Comparison of ENCODE assay signal across 8 mouse cellular contexts in genomic region chr5:122731321-122731720, GRCm38 (mm10). TPM values are rescaled to one million over a fixed set of nuclear protein-coding genes. Genes with fewer than 3 reads are reported as not detected.
DNase-seq lines count a peak whose midpoint lies in the region; ATAC-seq and TF ChIP-seq lines count a peak whose summit lies in the region.

No protein-coding gene starts in this region.

- H3K4me3 ChIP-seq in heart, embryonic 11.5 days (ENCODE audit: low read depth, low read length) = no peak overlapping the region
- H3K4me3 ChIP-seq in liver, postnatal 0 days (ENCODE audit: low read depth, low read length) = no peak overlapping the region

- peaks cover 15% of the 10 kb centered on the region for H3K4me1 ChIP-seq in heart, embryonic 11.5 days (ENCODE audit: control insufficient read depth, insufficient read depth, low read length)
- peaks cover 17% of the 10 kb centered on the region for H3K4me1 ChIP-seq in liver, postnatal 0 days (ENCODE audit: insufficient read depth)

- H3K9ac ChIP-seq in heart, embryonic 11.5 days (ENCODE audit: low read depth, low read length) = no peak overlapping the region
- H3K9ac ChIP-seq in liver, postnatal 0 days (replicated peaks) = no peak overlapping the region

- no peak for ATAC-seq in heart, embryonic 11.5 days (replicated peaks; ENCODE audit: insufficient number of reproducible peaks, low FRiP score, low TSS enrichment)
- no peak for ATAC-seq in liver, postnatal 0 days

- peak; percentile 81 for DNase-seq in 416B (ENCODE audit: low read depth)
- peak; percentile 50 for DNase-seq in Muller cell, postnatal 12 days (ENCODE audit: inconsistent ontology term)
- peak; percentile 71 for DNase-seq in embryo, embryonic 10 days (ENCODE audit: low spot score)
- peak; percentile 74 to 78 for DNase-seq in kidney, postnatal 4 days
- peak; percentile 84 for DNase-seq in liver, postnatal 0 days
- DNase-seq in right cerebral cortex, adult 18-20 months = peak; percentile 49
- DNase-seq in urinary bladder, postnatal 25 days (ENCODE audit: low spot score) = peak; percentile 60

- TF ChIP-seq EP300 in liver, postnatal 0 days (IDR thresholded peaks at IDR 0.05; ENCODE audit: low read depth) = no peak

- no peaks in the 10 kb centered on the region for H3K9me3 ChIP-seq in heart, embryonic 11.5 days (replicated peaks; ENCODE audit: control insufficient read depth, low read length)
- no peaks in the 10 kb centered on the region for H3K9me3 ChIP-seq in liver, postnatal 0 days (ENCODE audit: low read length)

- TF ChIP-seq CTCF in liver, postnatal 0 days (IDR thresholded peaks at IDR 0.05; ENCODE audit: low read depth) = peak; percentile 95

- 66% methylated on average over 8 of the region's 8 CpGs for WGBS in heart, embryonic 11.5 days (ENCODE audit: insufficient replicate concordance)
- WGBS in liver, postnatal 0 days (ENCODE audit: insufficient replicate concordance) = 43% methylated on average over 8 of the region's 8 CpGs

- no peaks in the 10 kb centered on the region for H3K27me3 ChIP-seq in heart, embryonic 11.5 days (ENCODE audit: control insufficient read depth, insufficient read depth, low read length)
- no peaks in the 10 kb centered on the region for H3K27me3 ChIP-seq in liver, postnatal 0 days (ENCODE audit: insufficient read depth, low read length)

- H3K36me3 ChIP-seq in heart, embryonic 11.5 days (ENCODE audit: control insufficient read depth, insufficient read depth, low read length) = no peaks in the 10 kb centered on the region
- H3K36me3 ChIP-seq in liver, postnatal 0 days (replicated peaks; ENCODE audit: insufficient read depth, low read length) = peaks cover 11% of the 10 kb centered on the region; the same call in 1 of the 2 replicates

- peak overlapping the region; percentile 74 for H3K27ac ChIP-seq in heart, embryonic 11.5 days (ENCODE audit: low read depth, low read length)
- H3K27ac ChIP-seq in liver, postnatal 0 days (ENCODE audit: low read depth) = peak overlapping the region; percentile 82

- no peak overlapping the region for H3K4me2 ChIP-seq in heart, embryonic 11.5 days
- H3K4me2 ChIP-seq in liver, postnatal 0 days (ENCODE audit: low read depth, low read length) = 0 out of 2 replicates have a peak overlapping the region, but pooled peaks have one; percentile 4

RNA-seq across cellular contexts. Expression of gene P2rx4, which starts 24.0 kb away (rescaled TPM):
- 13.1 and 13.8 TPM in 2 replicates for polyA plus RNA-seq in heart, embryonic 11.5 days (2014; fragmentation: Nextera tagmentation; extraction: Ambion mirVana)
- polyA plus RNA-seq in liver, postnatal 0 days (2015; fragmentation: Nextera tagmentation; extraction: Ambion mirVana) = 36.0 and 36.2 TPM in 2 replicates

RNA-seq across cellular contexts. Expression of gene Camkk2, which starts 47.9 kb away (rescaled TPM):
- polyA plus RNA-seq in heart, embryonic 11.5 days (2014; fragmentation: Nextera tagmentation; extraction: Ambion mirVana) = 8.7 and 14.0 TPM in 2 replicates
- polyA plus RNA-seq in liver, postnatal 0 days (2015; fragmentation: Nextera tagmentation; extraction: Ambion mirVana) = 9.7 and 10.6 TPM in 2 replicates
